21 mouse cellular contexts compared by ENCODE assay signal in the genomic region with DNA sequence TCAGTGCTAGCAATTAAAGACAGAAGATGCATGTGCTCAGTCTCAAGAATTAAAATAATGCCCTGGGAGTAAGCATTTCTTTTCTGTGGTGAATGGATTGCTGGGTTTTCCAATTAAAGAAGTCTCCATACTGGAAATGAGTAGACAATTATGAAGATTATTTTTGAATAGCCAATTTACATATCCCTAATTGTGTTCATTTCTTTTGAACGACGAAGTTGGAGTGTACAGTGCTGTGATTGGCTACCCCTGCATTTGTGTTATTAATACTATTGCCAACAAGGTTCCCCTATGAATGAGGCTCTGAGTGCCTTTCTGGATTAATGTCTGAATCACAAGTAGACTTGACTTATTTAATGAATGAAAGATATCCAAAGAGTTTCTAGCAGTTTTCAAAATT.
DNase-seq lines count a peak whose midpoint lies in the region; ATAC-seq lines count a peak whose summit lies in the region.
"Had no signal": no experiment of that assay in that cellular context is flagged by ENCODE, and none has a peak within 500 bp of the region (broad histone marks: within the 10 kb centered on the region; RNA-seq: fewer than 3 reads in every experiment).

No protein-coding gene starts in this region.

- H3K4me3 ChIP-seq in forebrain, embryonic 13.5 days, result no peak overlapping the region
- H3K4me3 ChIP-seq in forebrain, embryonic 11.5 days (ENCODE audit: low read depth, low read length), result no peak overlapping the region
- no peak overlapping the region for H3K4me3 ChIP-seq in forebrain, embryonic 16.5 days (replicated peaks; ENCODE audit: low read length)
- H3K4me3 ChIP-seq in forebrain, embryonic 10.5 days, result no peak overlapping the region
- H3K4me3 ChIP-seq: embryonic facial prominence, embryonic 10.5 days; embryonic facial prominence, embryonic 12.5 days; forebrain, embryonic 15.5 days had no signal

- H3K9me3 ChIP-seq in forebrain, embryonic 13.5 days (replicated peaks), result no peaks in the 10 kb centered on the region
- no peaks in the 10 kb centered on the region for H3K9me3 ChIP-seq in forebrain, embryonic 11.5 days (ENCODE audit: control insufficient read depth, low read length)
- no peaks in the 10 kb centered on the region for H3K9me3 ChIP-seq in forebrain, embryonic 16.5 days (ENCODE audit: control insufficient read depth, low read length)
- no peaks in the 10 kb centered on the region for H3K9me3 ChIP-seq in forebrain, embryonic 10.5 days
- H3K9me3 ChIP-seq: embryonic facial prominence, embryonic 10.5 days; embryonic facial prominence, embryonic 12.5 days; forebrain, embryonic 15.5 days; G1E had no signal

- H3K27ac ChIP-seq in forebrain, embryonic 13.5 days, result no peak overlapping the region
- no peak overlapping the region for H3K27ac ChIP-seq in forebrain, embryonic 11.5 days (ENCODE audit: low read depth, low read length)
- H3K27ac ChIP-seq in forebrain, embryonic 16.5 days (ENCODE audit: low read length), result no peak overlapping the region
- H3K27ac ChIP-seq in forebrain, embryonic 10.5 days, result no peak overlapping the region
- H3K27ac ChIP-seq: embryonic facial prominence, embryonic 10.5 days; embryonic facial prominence, embryonic 12.5 days; forebrain, embryonic 15.5 days had no signal

- no peak for DNase-seq in forebrain, embryonic 11.5 days (ENCODE audit: low spot score)
- no peak for DNase-seq in forebrain, embryonic 10.5 days (ENCODE audit: extremely low spot score, low spot score)
- DNase-seq in Muller cell, postnatal 12 days (ENCODE audit: inconsistent ontology term), result peak; percentile 5
- DNase-seq: adrenal gland, adult 2 months; adrenal gland, postnatal 10 days; adrenal gland, postnatal 25 days; B cell, adult 2 months; cerebellum, adult 11-12 months; cerebellum, adult 2 months; cerebellum, adult 9-10 months; cerebellum, postnatal 10 days; cerebellum, postnatal 25 days had no signal

- peaks cover 9% of the 10 kb centered on the region; the same call in 1 of the 2 replicates for H3K4me1 ChIP-seq in forebrain, embryonic 13.5 days
- no peaks in the 10 kb centered on the region; the same call in 1 of the 2 replicates for H3K4me1 ChIP-seq in forebrain, embryonic 11.5 days (replicated peaks; ENCODE audit: control insufficient read depth, insufficient read depth, low read length)
- 0 out of 2 replicates have a peak, but pooled peaks cover 4% of the 10 kb centered on the region for H3K4me1 ChIP-seq in forebrain, embryonic 16.5 days (replicated peaks; ENCODE audit: control insufficient read depth, insufficient read depth, low read length)
- no peaks in the 10 kb centered on the region for H3K4me1 ChIP-seq in forebrain, embryonic 10.5 days
- H3K4me1 ChIP-seq: embryonic facial prominence, embryonic 10.5 days; embryonic facial prominence, embryonic 12.5 days had no signal

- H3K4me2 ChIP-seq in forebrain, embryonic 13.5 days, result no peak overlapping the region
- H3K4me2 ChIP-seq in forebrain, embryonic 11.5 days (ENCODE audit: low read depth, low read length, severe bottlenecking), result no peak overlapping the region
- H3K4me2 ChIP-seq in forebrain, embryonic 16.5 days (ENCODE audit: low read length), result no peak overlapping the region
- H3K4me2 ChIP-seq: embryonic facial prominence, embryonic 12.5 days; forebrain, embryonic 15.5 days had no signal

- no peaks in the 10 kb centered on the region for H3K27me3 ChIP-seq in forebrain, embryonic 13.5 days
- no peaks in the 10 kb centered on the region for H3K27me3 ChIP-seq in forebrain, embryonic 11.5 days (ENCODE audit: control insufficient read depth, insufficient read depth, low read length)
- no peaks in the 10 kb centered on the region for H3K27me3 ChIP-seq in forebrain, embryonic 16.5 days (replicated peaks; ENCODE audit: control insufficient read depth, insufficient read depth, low read length)
- H3K27me3 ChIP-seq in forebrain, embryonic 10.5 days (ENCODE audit: poor library complexity, severe bottlenecking), result no peaks in the 10 kb centered on the region
- H3K27me3 ChIP-seq: CH12.LX; embryonic facial prominence, embryonic 12.5 days; forebrain, embryonic 15.5 days had no signal

- H3K36me3 ChIP-seq in forebrain, embryonic 13.5 days (ENCODE audit: poor library complexity, severe bottlenecking), result no peaks in the 10 kb centered on the region
- no peaks in the 10 kb centered on the region for H3K36me3 ChIP-seq in forebrain, embryonic 11.5 days (ENCODE audit: control insufficient read depth, insufficient read depth, low read length)
- H3K36me3 ChIP-seq in forebrain, embryonic 16.5 days (ENCODE audit: control insufficient read depth, insufficient read depth), result no peaks in the 10 kb centered on the region
- H3K36me3 ChIP-seq in forebrain, embryonic 10.5 days (replicated peaks), result no peaks in the 10 kb centered on the region
- H3K36me3 ChIP-seq: embryonic facial prominence, embryonic 10.5 days; embryonic facial prominence, embryonic 12.5 days; forebrain, embryonic 15.5 days; G1E had no signal

- H3K9ac ChIP-seq in forebrain, embryonic 13.5 days, result no peak overlapping the region
- H3K9ac ChIP-seq in forebrain, embryonic 11.5 days (ENCODE audit: low read length), result no peak overlapping the region
- no peak overlapping the region for H3K9ac ChIP-seq in forebrain, embryonic 16.5 days (replicated peaks; ENCODE audit: low read depth, low read length)
- H3K9ac ChIP-seq: embryonic facial prominence, embryonic 12.5 days; forebrain, embryonic 15.5 days had no signal

- peak; percentile 69 for ATAC-seq in forebrain, embryonic 13.5 days
- no peak for ATAC-seq in forebrain, embryonic 11.5 days (replicated peaks; ENCODE audit: low FRiP score)
- ATAC-seq in forebrain, embryonic 16.5 days, result peak; percentile 52
- no peak for ATAC-seq in erythroid progenitor cell, adult 5-6 weeks (replicated peaks; ENCODE audit: low FRiP score, poor library complexity, severe bottlenecking)
- ATAC-seq: CD4-positive, CD25-positive, alpha-beta regulatory T cell, adult 4 months; forebrain, embryonic 15.5 days had no signal

- 26% methylated on average over 2 of the region's 2 CpGs for WGBS in forebrain, embryonic 13.5 days
- 65% methylated on average over 2 of the region's 2 CpGs for WGBS in forebrain, embryonic 11.5 days
- 22% methylated on average over 2 of the region's 2 CpGs for WGBS in forebrain, embryonic 16.5 days
- 91% methylated on average over 2 of the region's 2 CpGs for WGBS in forebrain, embryonic 10.5 days

Comparison
In these comparisons a context has a peak if more than half of its experiments do, and no peak if none do; other contexts are left out.
1. ATAC-seq: peak in forebrain, embryonic 13.5 days (single experiment) and forebrain, embryonic 16.5 days (single experiment); none in forebrain, embryonic 11.5 days (single experiment) and erythroid progenitor cell, adult 5-6 weeks (single experiment).